Comparison of ENCODE assay signal across 10 mouse cellular contexts in the genomic region with DNA sequence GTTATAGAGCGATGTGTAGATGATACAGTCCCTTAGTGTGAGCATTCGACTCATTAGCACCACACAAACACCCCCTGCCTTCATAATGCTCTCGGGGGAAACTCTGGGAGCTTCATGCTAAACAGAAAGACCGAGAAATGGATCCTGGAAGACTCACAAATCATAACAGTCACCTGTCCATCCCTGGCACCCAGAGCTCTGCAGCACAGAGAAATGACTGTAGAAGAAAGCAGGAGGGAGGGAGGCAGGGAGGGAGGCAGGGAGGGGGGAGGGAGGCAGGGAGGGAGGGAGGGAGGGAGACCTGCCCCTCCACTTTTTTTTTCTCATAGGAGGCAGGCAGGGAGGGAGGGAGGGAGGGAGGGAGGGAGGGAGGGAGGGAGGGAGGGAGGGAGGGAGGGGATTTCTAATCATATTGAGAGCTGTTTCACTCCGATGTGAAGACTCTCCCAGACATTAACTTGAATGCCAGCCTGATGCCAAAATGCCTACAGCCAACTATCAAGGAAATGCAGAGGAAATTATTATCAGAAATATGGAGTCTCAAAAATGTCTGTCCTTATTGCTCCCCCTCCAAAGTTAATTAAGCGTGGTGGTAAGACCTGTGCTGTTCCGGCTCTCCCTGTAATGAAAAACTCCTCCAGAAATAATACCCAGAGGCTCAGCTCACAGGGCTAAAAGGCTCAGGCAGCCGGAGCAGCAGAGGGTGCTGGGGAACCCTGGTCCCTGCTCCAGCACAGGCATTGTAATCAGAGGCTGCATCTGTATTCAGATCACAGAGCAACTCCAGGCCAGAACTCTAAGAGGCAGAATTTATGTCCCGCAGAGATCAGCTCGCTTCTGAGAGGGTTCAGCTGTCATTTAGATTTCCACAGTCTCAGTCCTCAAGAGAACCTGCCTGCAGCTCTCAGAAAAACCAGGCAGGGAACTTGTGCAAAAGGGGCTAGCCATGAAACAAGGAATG. TPM values are rescaled to one million over a fixed set of nuclear protein-coding genes. Genes with fewer than 3 reads are reported as not detected.
A peak's percentile ranks its signal among the peaks of the same experiment; 100 is the strongest.
DNase-seq lines count a peak whose midpoint lies in the region; ATAC-seq and TF ChIP-seq lines count a peak whose summit lies in the region.
"Had no signal": no experiment of that assay in that cellular context is flagged by ENCODE, and none has a peak within 500 bp of the region (broad histone marks: within the 10 kb centered on the region; RNA-seq: fewer than 3 reads in every experiment).

No protein-coding gene starts in this region.

- 0 out of 2 replicates have a peak, but pooled peaks have one; percentile 10 for TF ChIP-seq CTCF in forebrain, postnatal 0 days (IDR thresholded peaks at IDR 0.05; ENCODE audit: low read depth)

- H3K27me3 ChIP-seq in embryonic facial prominence, embryonic 11.5 days (ENCODE audit: control insufficient read depth, insufficient read depth, low read length) = no peaks in the 10 kb centered on the region
- H3K27me3 ChIP-seq in embryonic facial prominence, embryonic 10.5 days (replicated peaks; ENCODE audit: low read depth, poor library complexity, severe bottlenecking) = no peaks in the 10 kb centered on the region
- no peaks in the 10 kb centered on the region for H3K27me3 ChIP-seq in forebrain, postnatal 0 days (ENCODE audit: insufficient read depth, low read length)
- H3K27me3 ChIP-seq: liver, embryonic 15.5 days had no signal

- H3K27ac ChIP-seq in embryonic facial prominence, embryonic 11.5 days (replicated peaks; ENCODE audit: low read depth, low read length) = no peak overlapping the region
- no peak overlapping the region for H3K27ac ChIP-seq in embryonic facial prominence, embryonic 10.5 days (replicated peaks)
- H3K27ac ChIP-seq in forebrain, postnatal 0 days (ENCODE audit: low read depth, low read length) = peak overlapping the region; percentile 30; the same call in 1 of the 2 replicates
- H3K27ac ChIP-seq: liver, embryonic 15.5 days had no signal

- no peaks in the 10 kb centered on the region for H3K4me1 ChIP-seq in embryonic facial prominence, embryonic 11.5 days (ENCODE audit: control insufficient read depth, insufficient read depth, low read length)
- H3K4me1 ChIP-seq in embryonic facial prominence, embryonic 10.5 days = peaks cover 15% of the 10 kb centered on the region
- 0 out of 2 replicates have a peak, but pooled peaks cover 7% of the 10 kb centered on the region for H3K4me1 ChIP-seq in forebrain, postnatal 0 days (ENCODE audit: insufficient read depth)
- H3K4me1 ChIP-seq: liver, embryonic 15.5 days had no signal

- no peak overlapping the region for H3K4me3 ChIP-seq in embryonic facial prominence, embryonic 11.5 days (ENCODE audit: low read depth, low read length)
- H3K4me3 ChIP-seq in embryonic facial prominence, embryonic 10.5 days = no peak overlapping the region
- no peak overlapping the region for H3K4me3 ChIP-seq in forebrain, postnatal 0 days (ENCODE audit: low read depth, low read length)
- H3K4me3 ChIP-seq: liver, embryonic 15.5 days had no signal

- no peak overlapping the region for H3K4me2 ChIP-seq in embryonic facial prominence, embryonic 11.5 days (ENCODE audit: low read depth, low read length)
- H3K4me2 ChIP-seq in forebrain, postnatal 0 days (ENCODE audit: low read depth) = no peak overlapping the region
- H3K4me2 ChIP-seq: liver, embryonic 15.5 days had no signal

- DNase-seq in embryonic facial prominence, embryonic 11.5 days (ENCODE audit: low spot score) = peak; percentile 24
- DNase-seq in embryonic facial prominence, embryonic 10.5 days (ENCODE audit: low spot score) = no peak
- peak; percentile 50 for DNase-seq in forebrain, postnatal 0 days
- DNase-seq in kidney, postnatal 14 days = peak; percentile 27
- DNase-seq in retina, postnatal 1 day = peak; percentile 53
- DNase-seq in adrenal gland, postnatal 36 days = no peak
- no peak for DNase-seq in left cerebral cortex, adult 9 months (ENCODE audit: low spot score in 2 of 2)
- no peak for DNase-seq in left cerebral cortex, adult 11 months (ENCODE audit: low spot score)
- DNase-seq: heart, adult 11 months had no signal

- H3K36me3 ChIP-seq in embryonic facial prominence, embryonic 11.5 days (replicated peaks; ENCODE audit: control insufficient read depth, insufficient read depth, low read depth, low read length) = no peaks in the 10 kb centered on the region
- no peaks in the 10 kb centered on the region for H3K36me3 ChIP-seq in embryonic facial prominence, embryonic 10.5 days (replicated peaks)
- no peaks in the 10 kb centered on the region for H3K36me3 ChIP-seq in forebrain, postnatal 0 days (ENCODE audit: insufficient read depth)
- H3K36me3 ChIP-seq: liver, embryonic 15.5 days had no signal

- H3K9me3 ChIP-seq in embryonic facial prominence, embryonic 11.5 days (replicated peaks; ENCODE audit: control insufficient read depth, low read length) = no peaks in the 10 kb centered on the region
- H3K9me3 ChIP-seq in embryonic facial prominence, embryonic 10.5 days = no peaks in the 10 kb centered on the region
- no peaks in the 10 kb centered on the region for H3K9me3 ChIP-seq in forebrain, postnatal 0 days (ENCODE audit: low read length)
- H3K9me3 ChIP-seq: liver, embryonic 15.5 days had no signal

- no peak for ATAC-seq in embryonic facial prominence, embryonic 11.5 days (replicated peaks; ENCODE audit: insufficient number of reproducible peaks, low FRiP score, low TSS enrichment, low read depth)
- ATAC-seq in forebrain, postnatal 0 days = peak; percentile 91

- 38% methylated on average over 10 of the region's 10 CpGs for WGBS in embryonic facial prominence, embryonic 11.5 days
- 42% methylated on average over 10 of the region's 10 CpGs for WGBS in embryonic facial prominence, embryonic 10.5 days
- WGBS in forebrain, postnatal 0 days = 22% methylated on average over 10 of the region's 10 CpGs

- no peak overlapping the region for H3K9ac ChIP-seq in embryonic facial prominence, embryonic 11.5 days (replicated peaks; ENCODE audit: low read length)
- H3K9ac ChIP-seq in forebrain, postnatal 0 days = no peak overlapping the region
- H3K9ac ChIP-seq: liver, embryonic 15.5 days had no signal

RNA-seq across cellular contexts. Expression of gene Hrh2, which starts 19.9 kb away (rescaled TPM):
- 0.06 and 0.07 TPM in 2 replicates for polyA plus RNA-seq in embryonic facial prominence, embryonic 11.5 days (2014; fragmentation: Nextera tagmentation; extraction: Ambion mirVana)
- not detected in 2 replicates for polyA plus RNA-seq in embryonic facial prominence, embryonic 10.5 days (2016; fragmentation: Nextera tagmentation; extraction: Ambion mirVana)
- total RNA-seq in forebrain, postnatal 0 days (2014; rRNA removed) = 2.2 and 2.5 TPM in 2 replicates
- polyA plus RNA-seq in forebrain, postnatal 0 days (2015; fragmentation: Nextera tagmentation; extraction: Ambion mirVana) = 0.80 and 1.3 TPM in 2 replicates
- under 1 TPM; 0.13 TPM for total RNA-seq in adrenal gland, postnatal 36 days (2021)

Comparison
In these comparisons a context has a peak if more than half of its experiments do, and no peak if none do; other contexts are left out.
1. DNase-seq: peak in embryonic facial prominence, embryonic 11.5 days (single experiment), forebrain, postnatal 0 days (single experiment), kidney, postnatal 14 days (single experiment) and retina, postnatal 1 day (single experiment); none in embryonic facial prominence, embryonic 10.5 days (single experiment), adrenal gland, postnatal 36 days (0 of 2), left cerebral cortex, adult 9 months (0 of 2) and left cerebral cortex, adult 11 months (single experiment).